Mouse (Mus musculus) R1 (cell line): Measurements from ENCODE around the gene Sart1.
"Not testable (repeated sequence)": the region's sequence is repeated elsewhere in the genome, so short reads cannot be mapped to it uniquely, and the experiment has no call there.

Source experiments
- DNase-seq: peaks from one replicate; pipeline ENCODE4 v3.0.0-alpha.2; 2018; ENCODE audit warnings: low read depth, low spot score

Sart1 gene

GRCm38 (mm10) chr19:5370932-5371331 is 17.6 kb downstream of the Sart1 start:
- peak; percentile 54 for DNase-seq

GRCm38 (mm10) chr19:5367455-5367854 is 21.0 kb downstream of the Sart1 start:
- peak; percentile 62 for DNase-seq

- no peak for DNase-seq
Measured at GRCm38 (mm10) chr19:5367053-5367359, 21.5 kb downstream of the Sart1 start, which contains the start of gene Banf1. Gene Banf1, minus strand, starts transcription at chr19:5367168.

GRCm38 (mm10) chr19:5366175-5367052 is 22.1 kb downstream of the Sart1 start, which contains the start of gene Eif1ad:
Gene Eif1ad, plus strand, starts transcription at chr19:5366741.
- DNase-seq = peak; percentile 99

GRCm38 (mm10) chr19:5365751-5366150 is 22.8 kb downstream of the Sart1 start:
- DNase-seq = no peak

- DNase-seq = no peak
Measured at GRCm38 (mm10) chr19:5364124-5364523, 24.4 kb downstream of the Sart1 start.

- DNase-seq = peak; percentile 90
Measured at GRCm38 (mm10) chr19:5362186-5362585, 26.3 kb downstream of the Sart1 start.

- peak; percentile 77 for DNase-seq
Measured at GRCm38 (mm10) chr19:5356080-5356479, 32.4 kb downstream of the Sart1 start.

GRCm38 (mm10) chr19:5353609-5354008 is 34.9 kb downstream of the Sart1 start:
- DNase-seq = no peak

- not testable (repeated sequence) for DNase-seq
Measured at GRCm38 (mm10) chr19:5349502-5349873, 39.0 kb downstream of the Sart1 start, which contains the start of gene Cst6. Gene Cst6, minus strand, starts transcription at chr19:5349574.

- peak; percentile 47 for DNase-seq
Measured at GRCm38 (mm10) chr19:5348526-5349501, 39.7 kb downstream of the Sart1 start.

GRCm38 (mm10) chr19:5348064-5348463 is 40.4 kb downstream of the Sart1 start:
- DNase-seq = no peak

- no peak for DNase-seq
Measured at GRCm38 (mm10) chr19:5345297-5346131, 43.0 kb downstream of the Sart1 start.

- DNase-seq = no peak
Measured at GRCm38 (mm10) chr19:5341360-5341759, 47.1 kb downstream of the Sart1 start.

- peak; percentile 82 for DNase-seq
Measured at GRCm38 (mm10) chr19:5337975-5338374, 50.5 kb downstream of the Sart1 start.

- DNase-seq = no peak
Measured at GRCm38 (mm10) chr19:5335441-5335840, 53.1 kb downstream of the Sart1 start, which contains the start of gene Catsper1. Gene Catsper1, plus strand, starts transcription at chr19:5335741.

- DNase-seq = no peak
Measured at GRCm38 (mm10) chr19:5334741-5335140, 53.8 kb downstream of the Sart1 start.

GRCm38 (mm10) chr19:5327970-5328369 is 60.5 kb downstream of the Sart1 start:
- DNase-seq = no peak
